Mouse (Mus musculus) brain, adult 2 months (tissue): ENCODE results near the gene Zfp30.

Experiments used
- DNase-seq: peaks from one replicate; pipeline ENCODE4 v3.0.0; 2011; ENCODE audit warnings: low read depth, low spot score

The Zfp30 gene

DNA sequence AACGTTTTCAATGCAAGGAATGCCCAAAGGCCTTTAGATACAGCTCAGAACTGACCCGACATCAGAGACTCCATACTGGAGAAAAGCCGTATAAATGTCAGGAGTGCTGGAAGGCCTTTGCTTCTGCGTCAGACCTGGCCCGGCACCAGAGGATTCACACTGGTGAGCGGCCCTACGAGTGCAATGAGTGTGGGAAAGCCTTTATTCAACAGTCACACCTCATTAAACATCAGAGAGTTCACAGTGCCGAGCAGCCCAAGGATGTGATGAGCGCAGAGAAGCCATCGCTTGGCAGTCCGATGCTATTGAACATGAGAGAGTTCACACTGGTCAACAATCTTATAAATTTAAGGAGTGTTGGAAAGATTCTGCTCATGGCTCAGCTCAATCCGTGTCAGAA, 46.0 kb downstream of the Zfp30 start:
- no peak for DNase-seq

DNA sequence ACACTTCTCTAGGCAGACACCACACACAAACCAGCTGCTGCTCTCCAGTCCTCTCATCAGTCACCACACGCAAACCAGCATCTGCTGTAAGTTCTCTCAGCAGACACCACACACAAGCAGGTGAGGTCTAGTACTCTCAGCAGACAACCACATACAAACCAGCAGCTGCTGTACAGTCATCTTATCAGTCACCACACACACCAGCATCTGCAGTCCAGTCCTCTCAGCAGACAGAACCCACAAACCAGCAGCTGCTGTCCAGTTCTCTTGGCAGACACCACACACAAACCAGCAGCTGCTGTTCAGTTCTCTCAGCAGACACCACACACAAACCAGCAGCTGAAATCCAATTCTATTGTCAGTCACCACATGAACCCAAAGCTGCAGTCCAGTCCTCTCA, 53.0 kb downstream of the Zfp30 start:
- no peak for DNase-seq

DNA sequence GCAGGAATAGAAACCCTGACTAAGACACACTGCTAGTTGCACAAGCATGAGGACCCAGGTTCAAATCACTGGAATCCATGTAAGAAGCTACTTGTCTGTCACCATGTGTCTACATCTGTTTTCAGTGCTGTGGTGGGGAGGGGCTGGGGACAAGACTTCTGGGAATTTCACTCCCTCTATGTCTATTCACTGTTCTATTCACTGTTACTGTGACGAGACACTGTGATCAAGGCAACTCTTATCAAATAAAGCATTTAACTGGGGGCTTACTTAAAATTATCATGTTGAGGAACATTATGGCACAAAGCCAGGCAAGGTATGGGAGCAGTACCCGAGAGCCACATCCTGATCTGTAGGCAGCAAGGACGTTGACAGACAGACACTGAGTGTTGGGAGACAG, 55.5 kb downstream of the Zfp30 start:
- DNase-seq, result no peak

DNA sequence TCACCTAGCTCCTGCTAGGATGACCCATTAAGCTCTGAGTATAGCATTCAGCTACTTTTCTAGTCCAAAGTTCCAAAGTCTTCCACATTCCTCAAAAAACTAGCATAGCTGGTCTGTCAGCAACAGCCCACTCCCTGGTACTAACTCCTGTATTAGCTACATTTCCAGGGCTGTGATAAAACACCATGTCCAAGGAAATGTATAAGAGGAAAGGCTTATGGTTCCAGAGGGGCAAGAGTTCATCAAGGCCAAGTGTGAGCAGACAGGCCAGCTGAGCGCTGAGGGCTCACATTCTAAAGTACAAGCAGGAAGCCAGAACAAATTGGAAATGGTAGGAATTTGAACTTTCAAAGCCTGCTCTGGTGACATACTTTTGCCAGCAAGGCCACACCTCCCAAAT, 58.3 kb downstream of the Zfp30 start:
- no peak for DNase-seq
